ENCODE assay signal across 18 mouse cellular contexts in genomic region chr7:83251995-83252563, GRCm38 (mm10).
"Had no signal": no experiment of that assay in that cellular context is flagged by ENCODE, and none has a peak within 500 bp of the region (broad histone marks: within the 10 kb centered on the region; RNA-seq: fewer than 3 reads in every experiment).

No protein-coding gene starts in this region.

- ATAC-seq: midbrain, embryonic 16.5 days had no signal

- DNase-seq: lung, embryonic 14.5 days; lung, postnatal 10 days; lung, postnatal 4 days; midbrain, embryonic 14.5 days; retina, postnatal 1 day; right cerebral cortex, adult 18-20 months; right cerebral cortex, postnatal 25 days; right cerebral cortex, postnatal 4 days; spleen, adult 18-20 months; thymus, adult 18-20 months; thymus, postnatal 14 days; thymus, postnatal 36 days had no signal

- H3K4me1 ChIP-seq: midbrain, embryonic 10.5 days; midbrain, embryonic 12.5 days; neural tube, embryonic 13.5 days; neural tube, embryonic 15.5 days had no signal

- H3K9ac ChIP-seq: lung, embryonic 14.5 days; midbrain, embryonic 12.5 days; neural tube, embryonic 13.5 days; neural tube, embryonic 15.5 days had no signal

- H3K4me2 ChIP-seq: lung, embryonic 14.5 days; midbrain, embryonic 12.5 days; neural tube, embryonic 13.5 days; neural tube, embryonic 15.5 days had no signal

- H3K27me3 ChIP-seq: midbrain, embryonic 12.5 days; neural tube, embryonic 13.5 days; neural tube, embryonic 15.5 days had no signal

- H3K9me3 ChIP-seq: midbrain, embryonic 10.5 days; midbrain, embryonic 12.5 days; neural tube, embryonic 13.5 days; neural tube, embryonic 15.5 days had no signal

- H3K27ac ChIP-seq: midbrain, embryonic 10.5 days; midbrain, embryonic 12.5 days; neural tube, embryonic 13.5 days; neural tube, embryonic 15.5 days had no signal

- H3K36me3 ChIP-seq: midbrain, embryonic 10.5 days; midbrain, embryonic 12.5 days; neural tube, embryonic 13.5 days; neural tube, embryonic 15.5 days had no signal

- H3K4me3 ChIP-seq: midbrain, embryonic 10.5 days; midbrain, embryonic 12.5 days; myocyte; neural tube, embryonic 13.5 days; neural tube, embryonic 15.5 days had no signal
